Comparison of ENCODE assay signal across 8 mouse cellular contexts in the genomic region with DNA sequence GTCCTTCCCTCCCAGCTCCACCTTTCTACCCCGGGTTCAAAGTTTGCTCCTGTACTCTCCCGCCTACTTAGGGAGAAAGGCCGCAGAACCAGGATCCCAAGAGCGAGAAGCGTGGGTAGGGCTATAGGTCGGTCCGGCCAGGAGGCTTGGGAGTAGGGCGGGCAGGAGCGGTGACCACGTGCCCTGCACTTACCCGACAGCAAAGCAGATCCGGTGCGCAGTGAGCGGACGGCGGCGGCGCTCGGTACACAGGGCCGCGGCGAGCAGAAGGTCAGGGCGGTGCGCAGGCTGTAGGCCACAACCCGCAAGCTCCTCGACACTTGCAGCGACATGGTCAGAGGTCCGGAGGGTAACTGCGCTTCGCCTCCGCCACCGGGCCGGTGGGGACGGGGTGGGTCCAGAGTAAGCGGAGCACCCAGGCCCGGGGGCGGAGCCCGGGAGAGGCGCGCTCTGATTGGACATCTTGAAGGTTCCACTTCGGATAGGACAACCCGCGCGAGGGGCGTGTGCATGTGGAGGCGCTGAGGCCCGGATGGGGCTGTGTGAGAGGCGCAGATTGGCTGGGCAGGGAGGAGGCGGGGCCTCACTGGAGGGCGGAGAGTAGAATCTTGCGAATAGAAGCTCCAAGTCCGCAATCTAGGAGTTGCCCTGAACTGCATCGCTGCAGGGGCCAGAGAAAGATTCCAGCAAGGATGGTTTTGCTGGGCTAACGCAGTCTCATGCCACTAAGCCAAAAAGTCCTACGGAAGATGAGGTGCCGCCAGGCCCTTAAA. TPM values are rescaled to one million over a fixed set of nuclear protein-coding genes. Genes with fewer than 3 reads are reported as not detected.
DNase-seq lines count a peak whose midpoint lies in the region; ATAC-seq and TF ChIP-seq lines count a peak whose summit lies in the region.

A gene (minus strand): TSS at position 443 of the 773 bp plus-strand sequence.

- peaks cover 12% of the 10 kb centered on the region for H3K36me3 ChIP-seq in hindbrain, embryonic 10.5 days
- no peaks in the 10 kb centered on the region for H3K36me3 ChIP-seq in lung, postnatal 0 days (ENCODE audit: insufficient read depth, low read length)

- peak; percentile 99 for ATAC-seq in frontal cortex, adult (ENCODE audit: low TSS enrichment)
- peak; percentile 100 for ATAC-seq in lung, postnatal 0 days

- H3K27ac ChIP-seq in hindbrain, embryonic 10.5 days = peak within 1 kb of the TSS; percentile 89
- H3K27ac ChIP-seq in lung, postnatal 0 days (ENCODE audit: low read length) = peak within 1 kb of the TSS; percentile 33

- peak within 1 kb of the TSS; percentile 74 for H3K4me3 ChIP-seq in hindbrain, embryonic 10.5 days
- peak within 1 kb of the TSS; percentile 46 for H3K4me3 ChIP-seq in lung, postnatal 0 days (ENCODE audit: low read depth, low read length)

- peaks cover 22% of the 10 kb centered on the region for H3K4me1 ChIP-seq in hindbrain, embryonic 10.5 days (replicated peaks)
- 0 out of 2 replicates have a peak, but pooled peaks cover 3% of the 10 kb centered on the region for H3K4me1 ChIP-seq in lung, postnatal 0 days (ENCODE audit: insufficient read depth, low read depth, low read length)

- no peaks in the 10 kb centered on the region; the same call in 1 of the 2 replicates for H3K27me3 ChIP-seq in hindbrain, embryonic 10.5 days (ENCODE audit: insufficient read depth, poor library complexity, severe bottlenecking)
- no peaks in the 10 kb centered on the region for H3K27me3 ChIP-seq in lung, postnatal 0 days (replicated peaks; ENCODE audit: insufficient read depth, low read length)

- TF ChIP-seq CTCF in lung, postnatal 0 days (IDR thresholded peaks at IDR 0.05) = no peak

- H3K9me3 ChIP-seq in hindbrain, embryonic 10.5 days = no peaks in the 10 kb centered on the region
- H3K9me3 ChIP-seq in lung, postnatal 0 days (ENCODE audit: low read length) = no peaks in the 10 kb centered on the region

- H3K4me2 ChIP-seq in lung, postnatal 0 days (replicated peaks; ENCODE audit: low read depth, low read length) = peak within 1 kb of the TSS; percentile 90

- peak within 1 kb of the TSS; percentile 37 for H3K9ac ChIP-seq in lung, postnatal 0 days (replicated peaks; ENCODE audit: low read depth)

- peak; percentile 100 for DNase-seq in MN1 (ENCODE audit: low spot score)
- DNase-seq in cerebellum, adult 9-10 months = peak; percentile 98
- peak; percentile 100 for DNase-seq in hindbrain, embryonic 10.5 days (ENCODE audit: low spot score)
- DNase-seq in layer of hippocampus, adult 9-11 months = peak; percentile 98
- peak; percentile 99 for DNase-seq in lung, postnatal 0 days (ENCODE audit: low spot score)
- peak; percentile 94 for DNase-seq in ovary, postnatal 14 days (ENCODE audit: low spot score)
- DNase-seq in thymus, postnatal 14 days = peak; percentile 98

- WGBS in hindbrain, embryonic 10.5 days = under 1% methylated on average over 56 of the region's 56 CpGs
- under 1% methylated on average over 55 of the region's 56 CpGs for WGBS in lung, postnatal 0 days

- TF ChIP-seq EP300 in lung, postnatal 0 days (IDR thresholded peaks at IDR 0.05) = no peak

RNA-seq across cellular contexts. Expression of the gene that starts here (rescaled TPM):
- 153 and 181 TPM in 2 replicates for polyA plus RNA-seq in hindbrain, embryonic 10.5 days (2016; fragmentation: Nextera tagmentation; extraction: Ambion mirVana)
- 40.1 and 47.2 TPM in 2 replicates for polyA plus RNA-seq in lung, postnatal 0 days (2015; fragmentation: Nextera tagmentation; extraction: Ambion mirVana)

Comparison
In these comparisons a context has a peak if more than half of its experiments do, and no peak if none do; other contexts are left out.
1. Peak in every context shown above with its lines: DNase-seq, ATAC-seq, H3K4me3 ChIP-seq and H3K27ac ChIP-seq.